Mouse (Mus musculus) midbrain, embryonic 11.5 days (tissue): ENCODE data around the gene Olfr1051. TPM values are rescaled to one million over a fixed set of nuclear protein-coding genes. Genes with fewer than 3 reads are reported as not detected.
"Not testable (repeated sequence)": the region's sequence is repeated elsewhere in the genome, so short reads cannot be mapped to it uniquely, and the experiment has no call there.

Source experiments
- ATAC-seq: fragments of 200-750 bp; cut with Nextera tagmentation; 2 replicates; pipeline ENCODE4 v1.8.0; 2017; ENCODE audit warnings: moderate TSS enrichment, moderate library complexity; ENCODE audit not compliant: low FRiP score
- DNase-seq: peaks from one replicate; pipeline ENCODE4 v3.0.0; 2015; ENCODE audit warnings: low spot score; ENCODE audit errors: missing footprints
- H3K27ac ChIP-seq: fragments of 300-500 bp; sonication (generic); 2 replicates; pipeline ENCODE4 v1.5.1; 2014; ENCODE audit warnings: low read depth, low read length
- H3K27me3 ChIP-seq: fragments of 300-500 bp; sonication (generic); 2 replicates; pipeline ENCODE4 v1.6.1; 2014; ENCODE audit warnings: mild to moderate bottlenecking, low read length, moderate library complexity, mixed read lengths; ENCODE audit not compliant: control insufficient read depth, insufficient read depth
- H3K36me3 ChIP-seq: fragments of 300-500 bp; sonication (generic); 2 replicates; pipeline ENCODE4 v1.6.1; 2014; ENCODE audit warnings: mild to moderate bottlenecking, low read length, moderate library complexity, mixed read lengths; ENCODE audit not compliant: control insufficient read depth, insufficient read depth
- H3K4me1 ChIP-seq: fragments of 300-500 bp; sonication (generic); 2 replicates; pipeline ENCODE4 v1.6.1; 2014; ENCODE audit warnings: low read length; ENCODE audit not compliant: control insufficient read depth, insufficient read depth
- H3K4me2 ChIP-seq: fragments of 300-500 bp; sonication (generic); 2 replicates; pipeline ENCODE4 v1.6.1; 2014; ENCODE audit warnings: mild to moderate bottlenecking, moderate library complexity
- H3K4me3 ChIP-seq: fragments of 300-500 bp; sonication (generic); 2 replicates; pipeline ENCODE4 v1.5.1; 2014; ENCODE audit warnings: low read depth, low read length
- H3K9ac ChIP-seq: fragments of 300-500 bp; sonication (generic); 2 replicates; pipeline ENCODE4 v1.6.1; 2014; ENCODE audit warnings: low read length
- H3K9me3 ChIP-seq: fragments of 300-500 bp; sonication (generic); 2 replicates; pipeline ENCODE4 v1.6.1; 2016; ENCODE audit warnings: low read length; ENCODE audit not compliant: control insufficient read depth
- WGBS: fragments of 180-500 bp; shearing (Covaris S2); extraction: QIAGEN DNeasy Blood & Tissue Kit; methylation state at CpG from one replicate; pipeline ENCODE4 v1.1.7; 2014; 5-methylcytosine and 5-hydroxymethylcytosine counted together
- polyA plus RNA-seq: library from polyadenylated mRNA; unstranded; fragments of >200 nt; fragmentation: Nextera tagmentation; extraction: Ambion mirVana; gene quantifications from 2 replicates; pipeline ENCODE4 v1.2.1, GENCODE M21; 2014

The Olfr1051 gene
- not detected in 2 replicates for polyA plus RNA-seq

- not testable (repeated sequence) for H3K4me2 ChIP-seq, H3K27ac ChIP-seq, H3K9me3 ChIP-seq, H3K27me3 ChIP-seq, H3K9ac ChIP-seq, ATAC-seq, H3K4me1 ChIP-seq, H3K36me3 ChIP-seq, H3K4me3 ChIP-seq, DNase-seq
These were observed at the start of gene Olfr1051 for GRCm38 (mm10) chr2:86278988-86279387. Olfr1051 (minus strand) TSS chr2:86279088.

GRCm38 (mm10) chr2:86315184-86315583 lies 36.3 kb upstream of the Olfr1051 start, which contains the start of gene Olfr1053:
Olfr1053 (minus strand) TSS chr2:86315284.
- WGBS, result 67% methylated on average over 3 of the region's 3 CpGs

GRCm38 (mm10) chr2:86292155-86292554 lies 13.3 kb upstream of the Olfr1051 start, which contains the start of gene Olfr1052:
Olfr1052 (plus strand) TSS chr2:86292455.
- H3K27ac ChIP-seq, result no peak within 1 kb of the TSS
- H3K4me1 ChIP-seq, result no peaks in the 10 kb centered on the region
- ATAC-seq (no peak), DNase-seq (no peak)
- H3K9ac ChIP-seq, result no peak within 1 kb of the TSS
- no peaks in the 10 kb centered on the region for H3K27me3 ChIP-seq
- no peak within 1 kb of the TSS for H3K4me3 ChIP-seq
- H3K9me3 ChIP-seq, result no peaks in the 10 kb centered on the region
- no peaks in the 10 kb centered on the region for H3K36me3 ChIP-seq
- no peak within 1 kb of the TSS for H3K4me2 ChIP-seq

More at GRCm38 (mm10) chr2:86315184-86315583, 36.3 kb upstream of the Olfr1051 start, which contains the start of gene Olfr1053:
- H3K9me3 ChIP-seq, result no peaks in the 10 kb centered on the region
- no peaks in the 10 kb centered on the region for H3K27me3 ChIP-seq
- no peak within 1 kb of the TSS for H3K4me3 ChIP-seq
- ATAC-seq, result no peak
- DNase-seq, result no peak
- no peak within 1 kb of the TSS for H3K4me2 ChIP-seq
- no peak within 1 kb of the TSS for H3K27ac ChIP-seq
- no peaks in the 10 kb centered on the region for H3K36me3 ChIP-seq
- no peaks in the 10 kb centered on the region for H3K4me1 ChIP-seq
- H3K9ac ChIP-seq, result no peak within 1 kb of the TSS

- H3K27me3 ChIP-seq, H3K9me3 ChIP-seq, ATAC-seq: not testable (repeated sequence)
These were observed 20.7 kb downstream of the Olfr1051 start, which contains the start of gene Olfr1049 for GRCm38 (mm10) chr2:86258228-86258627. Olfr1049 (minus strand) TSS chr2:86258328.

GRCm38 (mm10) chr2:86240189-86240588 lies 38.7 kb downstream of the Olfr1051 start, which contains the start of gene Olfr1048:
Olfr1048 (minus strand) TSS chr2:86240289.
- H3K4me3 ChIP-seq, result no peak within 1 kb of the TSS
- no peak within 1 kb of the TSS for H3K4me2 ChIP-seq
- ATAC-seq (no peak), DNase-seq (no peak)
- H3K27ac ChIP-seq, result no peak within 1 kb of the TSS
- H3K4me1 ChIP-seq, result no peaks in the 10 kb centered on the region
- H3K9ac ChIP-seq, result no peak within 1 kb of the TSS
- H3K9me3 ChIP-seq, result no peaks in the 10 kb centered on the region
- H3K27me3 ChIP-seq, result no peaks in the 10 kb centered on the region
- no peaks in the 10 kb centered on the region for H3K36me3 ChIP-seq

More at GRCm38 (mm10) chr2:86258228-86258627, 20.7 kb downstream of the Olfr1051 start, which contains the start of gene Olfr1049:
- H3K27ac ChIP-seq, H3K36me3 ChIP-seq, H3K4me3 ChIP-seq, H3K9ac ChIP-seq, H3K4me2 ChIP-seq, H3K4me1 ChIP-seq: not testable (repeated sequence)
- peak; percentile 33 for DNase-seq

GRCm38 (mm10) chr2:86231301-86231700 lies 47.6 kb downstream of the Olfr1051 start, which contains the start of gene Olfr1047:
Olfr1047 (minus strand) TSS chr2:86231401.
- H3K9ac ChIP-seq, result no peak within 1 kb of the TSS
- ATAC-seq (no peak), DNase-seq (no peak)
- no peak within 1 kb of the TSS for H3K4me2 ChIP-seq
- H3K4me3 ChIP-seq, result no peak within 1 kb of the TSS
- WGBS, result 95% methylated on average over 1 of the region's 1 CpGs
- H3K9me3 ChIP-seq, result no peaks in the 10 kb centered on the region
- H3K27ac ChIP-seq, result no peak within 1 kb of the TSS
- H3K4me1 ChIP-seq, result no peaks in the 10 kb centered on the region
- no peaks in the 10 kb centered on the region for H3K36me3 ChIP-seq
- no peaks in the 10 kb centered on the region for H3K27me3 ChIP-seq

Other genes starting within 250 kb of the Olfr1051 start
- not detected in 2 replicates for gene Olfr1034, start 233.2 kb downstream of the Olfr1051 start, polyA plus RNA-seq
- gene Olfr1036, start 205.1 kb downstream of the Olfr1051 start, polyA plus RNA-seq, result not detected in 2 replicates
- gene Olfr1037, start 191.7 kb downstream of the Olfr1051 start, polyA plus RNA-seq, result not detected in 2 replicates
- gene Olfr1039, start 143.2 kb downstream of the Olfr1051 start, polyA plus RNA-seq, result not detected in 2 replicates
- not detected in 2 replicates for gene Olfr1040, start 132.4 kb downstream of the Olfr1051 start, polyA plus RNA-seq
- gene Olfr1042, start 117.2 kb downstream of the Olfr1051 start, polyA plus RNA-seq, result not detected in 2 replicates
- gene Olfr1043, start 111.6 kb downstream of the Olfr1051 start, polyA plus RNA-seq, result not detected in 2 replicates
- gene Olfr1044, start 101.3 kb downstream of the Olfr1051 start, polyA plus RNA-seq, result not detected in 2 replicates
- not detected in 2 replicates for gene Olfr52, start 93.4 kb downstream of the Olfr1051 start, polyA plus RNA-seq
- not detected in 2 replicates for gene Olfr1045, start 76.1 kb downstream of the Olfr1051 start, polyA plus RNA-seq
- not detected in 2 replicates for gene Olfr1046, start 59.8 kb downstream of the Olfr1051 start, polyA plus RNA-seq
- gene Olfr1047, start 47.7 kb downstream of the Olfr1051 start, polyA plus RNA-seq, result not detected in 2 replicates
- not detected in 2 replicates for gene Olfr1048, start 38.8 kb downstream of the Olfr1051 start, polyA plus RNA-seq
- not detected in 2 replicates for gene Olfr1049, start 20.8 kb downstream of the Olfr1051 start, polyA plus RNA-seq
- not detected in 2 replicates for gene Olfr1052, start 13.4 kb upstream of the Olfr1051 start, polyA plus RNA-seq
- not detected in 2 replicates for gene Olfr1053, start 36.2 kb upstream of the Olfr1051 start, polyA plus RNA-seq
- not detected in 2 replicates for gene Olfr1054, start 56.3 kb upstream of the Olfr1051 start, polyA plus RNA-seq
- not detected in 2 replicates for gene Olfr1055, start 71.2 kb upstream of the Olfr1051 start, polyA plus RNA-seq
- not detected in 2 replicates for gene Olfr1056, start 83.4 kb upstream of the Olfr1051 start, polyA plus RNA-seq
- gene Olfr1057, start 99.3 kb upstream of the Olfr1051 start, polyA plus RNA-seq, result not detected in 2 replicates
- gene Olfr1058, start 109.5 kb upstream of the Olfr1051 start, polyA plus RNA-seq, result not detected in 2 replicates
- gene Olfr1061, start 135.0 kb upstream of the Olfr1051 start, polyA plus RNA-seq, result not detected in 2 replicates
- gene Olfr1062, start 147.7 kb upstream of the Olfr1051 start, polyA plus RNA-seq, result not detected in 2 replicates
- not detected in 2 replicates for gene Olfr1065, start 171.5 kb upstream of the Olfr1051 start, polyA plus RNA-seq
- gene Olfr1066, start 177.2 kb upstream of the Olfr1051 start, polyA plus RNA-seq, result not detected in 2 replicates
- gene Olfr228, start 208.3 kb upstream of the Olfr1051 start, polyA plus RNA-seq, result not detected in 2 replicates
- gene Olfr1076, start 229.4 kb upstream of the Olfr1051 start, polyA plus RNA-seq, result not detected in 2 replicates